Mouse (Mus musculus) right cerebral cortex, postnatal 36 days (tissue): Measurements from ENCODE around the gene Ess2.

ENCODE experiments used
- DNase-seq, 2 experiments: peaks; one replicate each; pipeline ENCODE4 v3.0.0; 2022; ENCODE audit warnings: low spot score in 2 of 2, mixed read lengths in 1 of 2

The Ess2 gene

DNA sequence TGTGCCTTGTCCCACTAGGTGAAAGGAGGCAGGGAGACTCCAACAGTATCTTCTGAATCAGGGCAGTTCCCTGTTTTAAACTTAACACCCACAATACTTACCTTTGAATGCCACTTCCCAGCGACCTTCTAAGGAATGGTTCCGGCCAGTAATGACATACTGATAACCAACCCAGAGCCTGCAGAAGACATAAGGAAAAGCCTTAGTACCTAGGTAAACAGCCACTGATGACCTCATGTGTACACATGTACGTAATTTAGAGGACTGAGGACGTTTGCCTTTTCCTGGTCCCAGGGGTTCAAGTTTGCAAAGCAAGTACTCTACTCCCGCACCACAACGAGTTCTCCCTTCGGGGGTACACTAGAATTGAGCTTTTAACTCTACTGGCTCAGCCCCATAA lies 54.0 kb downstream of the Ess2 start:
- DNase-seq: no peak

DNA sequence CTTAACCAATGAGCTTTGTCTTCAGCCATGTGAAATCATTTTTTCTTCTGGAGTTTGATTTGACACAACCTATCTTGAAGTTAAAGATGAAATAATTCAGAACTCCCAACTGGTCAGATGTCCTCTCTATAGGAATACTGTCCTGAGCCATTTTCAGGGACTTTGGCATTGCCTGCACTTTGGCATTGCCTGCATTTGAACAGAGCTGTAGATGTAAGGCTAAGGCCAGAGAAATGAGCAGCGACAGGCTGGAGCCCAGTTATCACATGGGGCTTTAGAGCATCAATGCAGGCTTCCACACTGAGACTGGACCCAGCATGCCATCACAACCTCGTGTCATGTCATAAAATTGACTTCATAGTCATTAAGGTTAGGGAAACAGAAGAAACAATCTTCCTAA lies 57.9 kb downstream of the Ess2 start:
- DNase-seq: no peak

DNA sequence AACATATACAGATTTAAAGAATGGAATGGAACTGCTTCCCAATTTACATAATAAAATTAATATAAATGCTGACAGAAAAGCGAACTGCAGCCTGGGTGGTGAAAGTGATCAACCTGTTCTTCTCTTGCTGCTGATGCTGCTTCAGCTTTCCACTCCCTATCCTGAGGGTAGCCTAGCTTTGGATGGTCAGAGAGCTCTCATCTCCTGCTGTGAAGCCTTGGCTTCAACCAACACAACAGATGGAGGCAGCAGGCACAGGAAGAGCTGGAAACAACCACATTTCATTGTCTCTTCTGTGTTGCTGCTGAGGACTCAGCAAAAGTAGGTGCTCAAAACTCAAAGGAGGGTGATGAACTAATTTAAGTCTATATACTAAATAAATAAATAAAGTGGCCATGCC lies 59.3 kb downstream of the Ess2 start:
- no peak for DNase-seq

DNA sequence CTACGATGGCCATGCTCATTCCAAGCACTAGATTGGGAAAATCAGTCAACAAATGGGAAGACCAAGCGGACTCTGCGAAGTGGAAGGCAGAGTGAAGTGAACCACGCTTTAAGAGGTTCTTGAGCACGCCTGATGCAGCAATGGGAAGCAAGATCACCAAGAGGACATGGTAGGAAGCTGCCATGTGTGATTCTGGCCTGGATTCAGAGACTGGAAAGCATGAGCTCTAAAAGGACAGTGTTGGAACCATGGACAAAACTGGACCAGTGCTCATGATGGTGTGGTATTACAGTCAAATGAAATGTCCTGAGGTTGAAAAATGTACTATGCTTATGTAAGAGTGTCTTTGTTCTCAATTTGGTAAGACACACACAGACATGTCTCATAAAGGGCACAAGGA lies 59.8 kb downstream of the Ess2 start:
- DNase-seq: no peak
